Mouse (Mus musculus) lung, adult 2 months (tissue): ENCODE results near the gene Iffo1. TPM values are rescaled to one million over a fixed set of nuclear protein-coding genes. Genes with fewer than 3 reads are reported as not detected.

ENCODE experiments used
- DNase-seq: peaks from one replicate; pipeline ENCODE4 v3.0.0; 2022
- H3K4me1 ChIP-seq: fragments of 200-500 bp; 2 replicates; pipeline ENCODE4 v1.6.1; 2011; ENCODE audit warnings: low read length; ENCODE audit not compliant: control insufficient read depth, insufficient read depth
- H3K4me3 ChIP-seq: fragments of 200-500 bp; replicated peaks from 2 replicates; pipeline ENCODE3; 2011; ENCODE audit warnings: low read depth, mild to moderate bottlenecking, control low read depth, low read length; ENCODE audit errors: extremely low read depth
- CTCF ChIP-seq: fragments of 200-500 bp; IDR thresholded peaks from 2 replicates; pipeline ENCODE4 v1.5.1; 2011; ENCODE audit warnings: mild to moderate bottlenecking, low read length, control low read depth; ENCODE audit not compliant: insufficient read depth
- POLR2A ChIP-seq: fragments of 200-500 bp; IDR thresholded peaks from 2 replicates; pipeline ENCODE4 v1.6.1; 2011; ENCODE audit warnings: low read depth, mild to moderate bottlenecking, control low read depth, low read length, borderline replicate concordance; ENCODE audit errors: extremely low read depth
- WGBS: fragments of 180-500 bp; shearing (Covaris S2); methylation state at CpG from one replicate; pipeline ENCODE4 v1.1.7; 2018; 5-methylcytosine and 5-hydroxymethylcytosine counted together
- polyA plus RNA-seq: library from polyadenylated mRNA; depleted of rRNA; stranded (reverse); fragments of >200 nt; gene quantifications from 2 replicates; pipeline ENCODE4 v1.2.3, GENCODE M21; 2012; rRNA removed

Gene Iffo1
- polyA plus RNA-seq, 1 experiment, result 51.0 TPM

DNA sequence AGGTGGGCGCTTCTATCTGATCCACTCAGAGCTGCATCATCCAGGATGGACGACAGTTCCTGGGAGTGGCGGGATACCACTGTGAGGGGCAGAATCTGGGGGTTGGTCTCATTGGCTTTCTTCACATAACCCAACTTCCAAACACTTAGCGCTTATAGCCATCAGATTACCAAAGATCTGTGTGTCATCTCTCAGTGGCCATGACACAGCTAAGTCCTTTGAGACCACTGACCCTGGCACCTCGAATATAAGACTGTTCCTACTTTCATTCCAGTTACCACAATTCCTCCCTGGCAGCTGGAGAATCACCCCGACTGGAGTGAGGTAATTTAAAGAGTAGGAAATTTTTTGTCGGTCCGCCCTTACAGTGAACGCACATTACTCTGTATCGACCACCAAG, 41.2 kb downstream of the Iffo1 start:
- no peaks in the 10 kb centered on the region; the same call in 1 of the 2 replicates for H3K4me1 ChIP-seq

DNA sequence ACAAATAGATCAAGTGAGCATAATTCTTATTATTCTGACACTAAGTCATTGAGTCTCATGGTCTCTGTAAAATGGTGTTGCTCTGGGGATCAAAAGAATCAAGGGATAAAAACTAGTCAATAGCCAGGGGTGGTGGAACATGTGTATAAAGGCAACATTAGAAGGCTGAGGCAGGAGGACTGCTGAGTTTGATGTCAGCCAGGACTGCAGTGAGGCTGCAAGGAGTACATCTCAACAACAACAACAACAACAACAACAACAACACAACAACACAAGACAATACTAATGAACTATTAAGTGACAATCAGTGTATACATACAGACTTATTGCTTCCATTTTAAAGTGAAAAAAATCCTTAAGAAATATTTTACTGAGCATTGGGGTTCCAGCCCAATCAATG, 45.8 kb downstream of the Iffo1 start:
- Histone ChIP-seq H3K4me3 (no peak overlapping the region), H3K4me1 (no peaks in the 10 kb centered on the region; the same call in 1 of the 2 replicates)
- no peak for TF ChIP-seq CTCF
- TF ChIP-seq POLR2A, result no peak
- no peak for DNase-seq

More for the DNA sequence above, 41.2 kb downstream of the Iffo1 start:
- no peak overlapping the region for H3K4me3 ChIP-seq
- no peak for DNase-seq
- TF ChIP-seq POLR2A, result no peak
- TF ChIP-seq CTCF, result no peak
- 93% methylated on average over 10 of the region's 10 CpGs for WGBS

DNA sequence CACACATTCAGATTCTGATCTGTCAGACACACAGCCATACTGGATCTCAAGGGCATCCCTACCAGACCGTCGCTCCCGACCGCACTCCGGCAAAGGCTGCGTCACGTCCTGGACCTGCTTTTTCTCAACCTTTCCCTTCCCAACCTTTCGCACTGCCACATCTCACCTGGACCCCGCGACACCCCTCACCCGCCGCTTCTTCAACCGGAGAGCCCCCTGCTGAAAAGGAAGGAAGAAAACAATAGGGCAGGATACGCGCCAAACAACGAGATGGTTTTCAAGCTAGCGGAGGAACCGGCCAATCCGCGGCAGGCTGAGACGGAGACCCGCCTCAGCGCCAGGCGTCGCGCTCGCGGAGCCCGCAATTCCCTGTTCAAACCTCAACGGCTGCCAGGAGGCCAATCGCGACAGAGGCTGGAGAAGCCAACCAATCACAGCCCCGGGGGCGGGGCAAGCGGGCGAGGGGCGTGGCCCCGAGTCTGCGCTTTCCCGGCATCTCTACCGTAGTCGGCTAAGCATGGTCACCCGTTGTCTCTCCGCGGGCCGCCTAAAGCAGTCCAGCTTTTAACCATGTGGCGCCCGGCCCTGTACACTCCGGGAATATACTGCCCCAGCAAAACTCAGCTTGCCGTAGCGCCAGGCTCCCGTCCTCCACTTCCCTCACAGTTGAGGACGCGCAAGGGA, 46.4 kb downstream of the Iffo1 start, which contains the start of the genes Ncapd2 and Mrpl51:
Gene Ncapd2, minus strand, starts transcription at position 370 of the 684 bp plus-strand sequence.
Gene Mrpl51, plus strand, starts transcription at position 470 of the 684 bp plus-strand sequence.
- Histone ChIP-seq H3K4me1 (no peaks in the 10 kb centered on the region; the same call in 1 of the 2 replicates), H3K4me3 (peak within 1 kb of the TSS; percentile 89)
- TF ChIP-seq CTCF (no peak), POLR2A (peak; percentile 34; the same call in 1 of the 2 replicates)
- WGBS, result under 1% methylated on average over 54 of the region's 54 CpGs
- DNase-seq, result peak; percentile 93

DNA sequence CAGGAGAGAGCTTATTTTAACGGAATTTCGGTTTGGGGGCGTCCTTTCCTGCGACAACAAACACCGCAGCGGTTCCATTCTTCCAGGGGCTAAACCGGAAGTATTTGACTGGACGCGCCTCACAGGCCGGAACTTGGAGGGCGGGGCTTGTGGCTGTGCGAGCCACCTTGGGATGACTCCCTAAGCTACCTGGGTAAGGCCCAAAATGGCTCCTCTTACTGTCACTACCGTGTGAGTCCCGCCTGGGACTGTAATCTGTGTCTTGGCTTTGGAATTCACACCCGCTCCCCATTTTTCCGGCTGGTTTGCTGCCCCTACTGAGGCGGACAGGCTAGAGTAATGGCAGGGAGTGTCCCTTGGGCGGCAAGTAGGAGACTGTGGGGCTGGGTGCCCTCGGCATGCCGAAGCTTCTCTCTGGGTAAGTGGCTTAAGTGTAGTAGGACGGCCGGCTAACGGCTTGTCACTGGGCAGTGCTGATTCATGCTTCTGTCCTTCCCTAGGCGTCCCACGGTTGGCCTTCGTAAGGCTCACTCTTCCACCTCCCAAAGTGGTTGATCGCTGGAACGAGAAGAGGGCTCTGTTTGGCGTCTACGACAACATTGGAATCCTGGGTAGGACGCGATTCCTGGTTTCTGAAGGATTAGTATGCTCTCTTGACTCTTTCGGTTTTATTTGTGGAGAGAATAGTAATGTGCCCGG, 47.1 kb downstream of the Iffo1 start:
- no peak for TF ChIP-seq CTCF
- TF ChIP-seq POLR2A, result peak; percentile 46; the same call in 1 of the 2 replicates
- no peaks in the 10 kb centered on the region; the same call in 1 of the 2 replicates for H3K4me1 ChIP-seq

DNA sequence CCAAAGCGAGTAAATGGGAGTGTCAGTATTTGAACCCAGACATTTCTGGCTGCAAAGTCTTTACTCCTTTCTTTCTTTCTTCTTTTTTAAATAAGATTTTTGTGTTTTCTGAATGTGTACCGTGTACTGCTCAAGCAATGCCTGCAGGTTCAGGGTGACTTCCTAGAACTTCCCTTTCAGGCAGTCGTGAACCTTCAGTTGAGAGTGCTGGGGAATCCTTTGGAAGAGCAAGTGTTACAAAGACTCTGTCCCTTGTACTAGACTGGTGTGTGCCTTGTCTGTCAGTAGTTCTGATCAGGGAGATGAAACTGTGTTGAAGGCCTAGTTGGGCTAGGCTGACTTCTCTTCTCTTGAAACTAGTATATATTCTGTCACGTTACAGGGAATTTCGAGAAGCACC, 47.8 kb downstream of the Iffo1 start:
- H3K4me1 ChIP-seq, result no peaks in the 10 kb centered on the region; the same call in 1 of the 2 replicates
- TF ChIP-seq POLR2A, result no peak
- no peak for TF ChIP-seq CTCF
- DNase-seq, result no peak
- H3K4me3 ChIP-seq, result peak overlapping the region; percentile 89
- 24% methylated on average over 5 of the region's 5 CpGs for WGBS

More for the DNA sequence above, 47.1 kb downstream of the Iffo1 start:
- peak overlapping the region; percentile 89 for H3K4me3 ChIP-seq
- under 1% methylated on average over 34 of the region's 34 CpGs for WGBS
- DNase-seq, result peak; percentile 89

DNA sequence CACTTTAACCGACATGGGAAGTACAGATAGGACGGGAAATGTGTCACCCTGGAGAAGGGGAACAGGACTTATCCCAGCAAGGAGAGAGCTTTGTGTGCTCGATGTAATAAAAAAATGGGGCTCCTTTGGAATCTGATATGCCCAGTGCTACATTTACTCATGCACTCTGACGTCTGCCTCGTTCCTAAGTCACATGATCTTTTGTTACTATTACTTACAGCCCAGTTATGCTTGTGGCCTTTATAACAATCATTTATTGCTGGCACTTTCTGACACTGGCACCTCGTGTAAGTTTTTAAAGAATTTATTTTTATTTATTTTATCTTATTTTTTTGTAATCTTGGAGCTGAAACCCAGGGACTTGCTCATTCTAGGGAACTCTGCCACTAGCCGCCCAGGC, 48.3 kb downstream of the Iffo1 start:
- H3K4me3 ChIP-seq, result no peak overlapping the region
- TF ChIP-seq POLR2A (no peak), CTCF (no peak)
- 50% methylated on average over 7 of the region's 7 CpGs for WGBS

DNA sequence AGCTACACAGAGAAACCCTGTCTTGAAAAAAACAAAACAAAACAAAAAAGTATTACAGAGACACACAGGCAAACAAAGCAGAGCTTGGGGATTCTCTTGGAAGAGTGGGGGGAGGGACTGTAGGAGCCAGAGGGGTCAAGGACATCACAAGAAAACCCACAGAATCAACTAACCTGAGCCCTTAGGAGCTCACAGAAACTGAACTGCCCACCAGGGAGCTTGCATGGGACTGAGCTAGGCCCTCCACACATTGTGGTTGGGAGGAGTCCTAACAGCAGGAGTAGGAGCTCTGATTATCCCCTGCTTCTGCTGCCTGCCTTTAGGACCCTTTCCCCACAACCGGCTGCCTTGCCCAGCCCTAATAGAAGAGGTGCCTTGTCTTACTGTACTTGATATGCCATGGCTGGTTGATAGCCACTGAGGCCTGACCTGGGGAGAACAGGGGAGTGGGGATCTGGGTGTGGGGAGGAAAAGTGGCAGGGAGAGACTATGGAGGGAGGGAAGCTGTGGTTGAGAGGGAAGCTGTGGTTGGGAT, 50.6 kb downstream of the Iffo1 start:
- TF ChIP-seq POLR2A, result no peak
- TF ChIP-seq CTCF, result no peak
- H3K4me3 ChIP-seq, result no peak overlapping the region
- H3K4me1 ChIP-seq, result no peaks in the 10 kb centered on the region; the same call in 1 of the 2 replicates
- 53% methylated on average over 1 of the region's 1 CpGs for WGBS
- no peak for DNase-seq

More for the DNA sequence above, 48.3 kb downstream of the Iffo1 start:
- H3K4me1 ChIP-seq, result no peaks in the 10 kb centered on the region; the same call in 1 of the 2 replicates
- no peak for DNase-seq

DNA sequence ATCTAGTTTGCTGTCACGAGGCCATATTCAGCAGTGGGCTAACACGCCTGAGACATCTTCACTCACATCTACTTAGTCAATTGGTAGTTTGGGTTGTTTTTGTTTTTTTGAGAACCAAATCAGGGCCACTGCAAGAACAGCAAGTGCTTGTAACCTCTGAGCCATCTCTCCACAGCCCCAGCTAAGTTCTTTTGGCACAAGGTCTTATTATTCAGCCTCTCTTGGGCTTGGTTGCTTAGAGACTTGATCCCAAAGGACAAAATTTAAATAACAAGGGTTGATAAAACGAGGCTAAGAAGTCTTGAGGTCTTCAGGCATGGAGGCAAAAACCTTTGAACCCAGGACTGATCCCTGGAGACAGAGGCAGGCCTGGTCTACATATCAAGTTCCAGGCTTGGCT, 51.3 kb downstream of the Iffo1 start:
- no peak for DNase-seq
- Histone ChIP-seq H3K4me1 (no peaks in the 10 kb centered on the region; the same call in 1 of the 2 replicates), H3K4me3 (no peak overlapping the region)
- WGBS, result 75% methylated on average over 3 of the region's 3 CpGs
- TF ChIP-seq CTCF, result no peak
- TF ChIP-seq POLR2A, result no peak

DNA sequence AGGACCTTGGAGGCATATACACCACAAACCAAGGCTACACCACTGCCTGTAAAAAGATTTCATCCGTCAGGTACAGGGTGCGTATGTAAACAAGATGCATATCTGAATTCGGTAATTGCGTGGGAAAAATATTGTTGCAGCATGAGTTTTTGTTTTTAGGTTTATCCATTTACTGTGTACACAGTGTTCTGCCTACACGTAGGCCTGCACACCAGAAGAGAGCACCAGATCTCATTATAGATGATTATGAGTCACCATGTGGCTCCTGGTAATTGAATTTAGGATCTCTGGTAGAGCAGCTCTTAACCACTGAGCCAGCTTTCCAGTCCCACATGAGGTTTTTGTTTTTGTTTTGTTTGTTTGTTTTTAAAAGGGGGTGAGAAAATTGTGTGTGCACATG, 52.1 kb downstream of the Iffo1 start:
- DNase-seq, result no peak
- WGBS, result 81% methylated on average over 5 of the region's 5 CpGs
- Histone ChIP-seq H3K4me1 (no peaks in the 10 kb centered on the region; the same call in 1 of the 2 replicates), H3K4me3 (no peak overlapping the region)
- TF ChIP-seq POLR2A (no peak), CTCF (no peak)

DNA sequence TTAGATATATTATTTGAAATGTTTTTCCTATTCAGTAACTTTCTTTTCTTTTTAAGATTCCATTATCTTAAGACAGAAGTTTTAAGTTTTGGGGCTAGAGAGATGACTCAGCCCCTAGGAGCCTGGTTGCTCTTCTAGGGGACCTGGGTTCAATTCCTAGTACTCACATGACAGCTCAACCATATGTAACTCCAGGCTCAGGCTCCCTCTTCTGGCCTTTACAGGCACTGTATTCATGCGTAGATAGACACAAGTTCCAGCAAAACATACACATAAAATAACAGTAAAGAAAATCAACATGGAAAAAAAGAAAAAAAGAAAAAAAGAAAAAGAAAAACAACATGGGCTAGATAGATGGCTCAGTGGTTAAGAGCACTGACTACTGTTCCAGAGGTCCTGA, 65.4 kb downstream of the Iffo1 start:
- DNase-seq, result no peak
- no peak overlapping the region for H3K4me3 ChIP-seq
- H3K4me1 ChIP-seq, result no peaks in the 10 kb centered on the region
- WGBS, result 93% methylated on average over 1 of the region's 1 CpGs
- TF ChIP-seq CTCF, result no peak
- no peak for TF ChIP-seq POLR2A

Other genes with a start within 250 kb of the Iffo1 start
- 1.4 and 1.9 TPM in 2 replicates for gene Lag3, start 233.5 kb upstream of the Iffo1 start, polyA plus RNA-seq
- gene Ptms, start 225.1 kb upstream of the Iffo1 start, polyA plus RNA-seq, result 1,982 and 2,310 TPM in 2 replicates
- gene Mlf2, start 213.9 kb upstream of the Iffo1 start, polyA plus RNA-seq, result 313 and 336 TPM in 2 replicates
- 178 and 213 TPM in 2 replicates for gene Cops7a, start 179.7 kb upstream of the Iffo1 start, polyA plus RNA-seq
- gene Pianp, start 148.5 kb upstream of the Iffo1 start, polyA plus RNA-seq, result 1.4 and 2.2 TPM in 2 replicates
- gene Zfp384, start 136.1 kb upstream of the Iffo1 start, polyA plus RNA-seq, result 44.8 and 48.4 TPM in 2 replicates
- gene Ing4, start 105.5 kb upstream of the Iffo1 start, polyA plus RNA-seq, result 30.3 and 50.5 TPM in 2 replicates
- gene Acrbp, start 95.6 kb upstream of the Iffo1 start, polyA plus RNA-seq, result 23.7 TPM in 2 replicates
- 6.5 and 13.9 TPM in 2 replicates for gene Lpar5, start 77.3 kb upstream of the Iffo1 start, polyA plus RNA-seq
- gene Chd4, start 49.3 kb upstream of the Iffo1 start, polyA plus RNA-seq, result 108 and 129 TPM in 2 replicates
- gene Nop2, start 13.3 kb upstream of the Iffo1 start, polyA plus RNA-seq, result 10.1 and 13.6 TPM in 2 replicates
- 1,317 and 1,826 TPM in 2 replicates for gene Gapdh, start 21.2 kb downstream of the Iffo1 start, polyA plus RNA-seq
- gene Ncapd2, start 46.5 kb downstream of the Iffo1 start, polyA plus RNA-seq, result 15.5 and 34.2 TPM in 2 replicates
- gene Mrpl51, start 46.6 kb downstream of the Iffo1 start, polyA plus RNA-seq, result 30.1 and 39.4 TPM in 2 replicates
- gene Vamp1, start 70.3 kb downstream of the Iffo1 start, polyA plus RNA-seq, result 12.5 and 22.0 TPM in 2 replicates
- gene Tapbpl, start 86.6 kb downstream of the Iffo1 start, polyA plus RNA-seq, result 29.8 and 33.4 TPM in 2 replicates
- gene Cd27, start 91.8 kb downstream of the Iffo1 start, polyA plus RNA-seq, result 8.1 and 9.8 TPM in 2 replicates
- gene Tuba3a, start 140.8 kb downstream of the Iffo1 start, polyA plus RNA-seq, result 0.17 and 0.19 TPM in 2 replicates
- 107 and 116 TPM in 2 replicates for gene Ltbr, start 168.6 kb downstream of the Iffo1 start, polyA plus RNA-seq
- 245 and 249 TPM in 2 replicates for gene Scnn1a, start 175.4 kb downstream of the Iffo1 start, polyA plus RNA-seq
- gene Tnfrsf1a, start 204.1 kb downstream of the Iffo1 start, polyA plus RNA-seq, result 186 and 200 TPM in 2 replicates
- 1.3 and 2.6 TPM in 2 replicates for gene Plekhg6, start 235.6 kb downstream of the Iffo1 start, polyA plus RNA-seq